Mouse (Mus musculus) gastrocnemius, adult 18-20 months (tissue): Measurements from ENCODE around the gene Sult2a2. TPM values are rescaled to one million over a fixed set of nuclear protein-coding genes. Genes with fewer than 3 reads are reported as not detected.
"Not testable (repeated sequence)": the region's sequence is repeated elsewhere in the genome, so short reads cannot be mapped to it uniquely, and the experiment has no call there.

Source experiments
- DNase-seq: peaks from one replicate; pipeline ENCODE4 v3.0.0; 2021; ENCODE audit warnings: low spot score
- long read RNA-seq, 2 experiments: library from polyadenylated mRNA; stranded (forward); transcript quantifications; one replicate each; pipeline ENCODE4 v2.0.0; 2021
- total RNA-seq, 2 experiments: library from RNA; stranded (reverse); gene quantifications; 2 replicates each; pipeline ENCODE4 v1.2.3; 2021

Sult2a2 gene
- total RNA-seq, result not detected
- long read RNA-seq, experiment 1, result 0 reads
- long read RNA-seq, experiment 2, result 0 reads

DNA sequence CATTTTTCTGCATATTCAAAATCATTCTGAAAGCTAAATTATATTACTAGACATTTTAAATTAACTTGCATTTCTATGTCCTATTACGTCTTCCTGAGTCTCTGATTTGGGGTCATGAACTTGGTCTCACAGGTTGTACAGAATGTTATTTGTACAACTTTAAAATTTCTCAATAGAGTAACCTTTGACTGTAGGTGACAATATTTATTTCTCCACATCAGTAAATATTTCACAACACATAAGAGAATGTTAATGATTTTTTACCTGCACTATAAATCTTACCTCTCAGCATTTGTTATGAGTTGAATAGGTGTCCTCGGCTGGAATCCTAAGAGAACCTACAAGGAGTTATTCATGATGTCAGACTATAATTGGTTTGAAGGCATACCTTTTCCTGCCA is at the start of gene Sult2a2:
Sult2a2 (plus strand) TSS at position 301 of the 400 bp plus-strand sequence.
- DNase-seq, result not testable (repeated sequence)

DNA sequence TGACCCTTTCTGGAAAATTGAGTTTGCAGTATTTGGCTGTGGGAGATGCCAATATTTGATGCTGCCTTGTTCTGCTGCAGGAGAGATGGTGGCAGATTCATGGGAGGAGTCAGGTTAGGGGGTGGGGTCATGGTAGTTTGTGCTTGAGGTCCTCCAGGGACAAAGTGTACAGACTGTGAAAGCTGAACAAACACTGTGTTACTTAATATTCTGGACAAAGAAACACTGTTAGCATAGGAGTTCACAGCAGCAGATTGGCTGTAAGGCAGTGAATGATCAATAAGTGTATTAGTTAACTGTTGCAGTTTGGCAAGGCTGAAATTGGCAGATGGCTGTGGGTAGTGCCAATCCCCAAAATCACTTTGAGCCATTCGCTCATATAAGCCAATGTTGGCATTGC is 80.6 kb downstream of the Sult2a2 start:
- DNase-seq, result no peak

Other genes starting within 250 kb of the Sult2a2 start
- gene Bsph2, start 162.4 kb upstream of the Sult2a2 start, total RNA-seq, result not detected
- not detected for gene Sult2a5, start 109.5 kb upstream of the Sult2a2 start, total RNA-seq
- gene Sult2a1, start 103.9 kb downstream of the Sult2a2 start, total RNA-seq, result not detected